Mouse (Mus musculus): ENCODE results near the gene Tat.
A peak's percentile ranks its signal among the peaks of the same experiment; 100 is the strongest.

GRCm38 (mm10) chr8:109947447-109948284 lies 42.6 kb upstream of the Tat start:
- TF ChIP-seq CTCF (IDR thresholded peaks at IDR 0.05; ENCODE audit: low read depth, low read length) (peak; percentile 36), GATA1 (IDR thresholded peaks at IDR 0.05; ENCODE audit: borderline replicate concordance, low read length) (no peak), TAL1 (conservative IDR thresholded peaks at IDR 0.05; ENCODE audit: low read depth, low read length) (no peak), GATA2 (IDR thresholded peaks at IDR 0.05; ENCODE audit: borderline replicate concordance, low read depth, low read length) (no peak)
